ENCODE assay signal across 9 mouse cellular contexts in genomic region chr14:103778009-103778431, GRCm38 (mm10).
A peak's percentile ranks its signal among the peaks of the same experiment; 100 is the strongest.
DNase-seq lines count a peak whose midpoint lies in the region; ATAC-seq and TF ChIP-seq lines count a peak whose summit lies in the region.
"Had no signal": no experiment of that assay in that cellular context is flagged by ENCODE, and none has a peak within 500 bp of the region (broad histone marks: within the 10 kb centered on the region; RNA-seq: fewer than 3 reads in every experiment).

No protein-coding gene starts in this region.

- H3K4me2 ChIP-seq in liver, embryonic 12.5 days, result no peak overlapping the region
- peak overlapping the region; percentile 36 for H3K4me2 ChIP-seq in embryonic facial prominence, embryonic 11.5 days (ENCODE audit: low read depth, low read length)
- peak overlapping the region; percentile 63 for H3K4me2 ChIP-seq in heart, embryonic 16.5 days (ENCODE audit: low read depth, low read length)
- peak overlapping the region; percentile 56 for H3K4me2 ChIP-seq in midbrain, embryonic 13.5 days (replicated peaks)

- H3K27me3 ChIP-seq in liver, embryonic 12.5 days (replicated peaks), result no peaks in the 10 kb centered on the region
- H3K27me3 ChIP-seq in embryonic facial prominence, embryonic 11.5 days (ENCODE audit: control insufficient read depth, insufficient read depth, low read length), result no peaks in the 10 kb centered on the region
- no peaks in the 10 kb centered on the region for H3K27me3 ChIP-seq in heart, embryonic 16.5 days (ENCODE audit: control insufficient read depth, insufficient read depth, low read length)
- H3K27me3 ChIP-seq in midbrain, embryonic 13.5 days, result no peaks in the 10 kb centered on the region

- H3K4me3 ChIP-seq in liver, embryonic 12.5 days, result no peak overlapping the region
- peak overlapping the region; percentile 11; the same call in 1 of the 2 replicates for H3K4me3 ChIP-seq in embryonic facial prominence, embryonic 11.5 days (ENCODE audit: low read depth, low read length)
- peak overlapping the region; percentile 44 for H3K4me3 ChIP-seq in heart, embryonic 16.5 days (ENCODE audit: low read length)
- H3K4me3 ChIP-seq in layer of hippocampus, adult 2 months, result peak overlapping the region; percentile 34
- H3K4me3 ChIP-seq in midbrain, embryonic 13.5 days (replicated peaks), result peak overlapping the region; percentile 34

- WGBS in liver, embryonic 12.5 days (ENCODE audit: insufficient replicate concordance), result 59% methylated on average over 12 of the region's 12 CpGs
- WGBS in embryonic facial prominence, embryonic 11.5 days, result 2% methylated on average over 12 of the region's 12 CpGs
- WGBS in heart, embryonic 16.5 days, result 33% methylated on average over 12 of the region's 12 CpGs
- 1% methylated on average over 12 of the region's 12 CpGs for WGBS in midbrain, embryonic 13.5 days

- H3K9ac ChIP-seq in liver, embryonic 12.5 days, result no peak overlapping the region
- peak overlapping the region; percentile 50 for H3K9ac ChIP-seq in embryonic facial prominence, embryonic 11.5 days (replicated peaks; ENCODE audit: low read length)
- H3K9ac ChIP-seq in heart, embryonic 16.5 days (ENCODE audit: low read length), result peak overlapping the region; percentile 5; the same call in 1 of the 2 replicates
- peak overlapping the region; percentile 54; the same call in 1 of the 2 replicates for H3K9ac ChIP-seq in midbrain, embryonic 13.5 days (replicated peaks)

- ATAC-seq in liver, embryonic 12.5 days, result no peak
- ATAC-seq in embryonic facial prominence, embryonic 11.5 days (replicated peaks; ENCODE audit: insufficient number of reproducible peaks, low FRiP score, low TSS enrichment, low read depth), result peak; percentile 68; the same call in 1 of the 2 replicates
- no peak for ATAC-seq in heart, embryonic 16.5 days (replicated peaks; ENCODE audit: extremely low read depth, insufficient read depth, low FRiP score)
- peak; percentile 80 for ATAC-seq in midbrain, embryonic 13.5 days
- no peak for ATAC-seq in monocyte, adult 5-6 weeks (replicated peaks; ENCODE audit: insufficient number of reproducible peaks, low FRiP score, low TSS enrichment, poor library complexity, severe bottlenecking)

- H3K36me3 ChIP-seq in liver, embryonic 12.5 days, result no peaks in the 10 kb centered on the region
- H3K36me3 ChIP-seq in embryonic facial prominence, embryonic 11.5 days (replicated peaks; ENCODE audit: control insufficient read depth, insufficient read depth, low read depth, low read length), result no peaks in the 10 kb centered on the region
- no peaks in the 10 kb centered on the region for H3K36me3 ChIP-seq in heart, embryonic 16.5 days (ENCODE audit: control insufficient read depth, insufficient read depth)
- H3K36me3 ChIP-seq in midbrain, embryonic 13.5 days, result no peaks in the 10 kb centered on the region
- H3K36me3 ChIP-seq: G1E had no signal

- TF ChIP-seq CTCF in layer of hippocampus, adult 2 months (conservative IDR thresholded peaks at IDR 0.05), result no peak

- H3K27ac ChIP-seq in liver, embryonic 12.5 days, result 0 out of 2 replicates have a peak overlapping the region, but pooled peaks have one; percentile 8
- peak overlapping the region; percentile 25; the same call in 1 of the 2 replicates for H3K27ac ChIP-seq in embryonic facial prominence, embryonic 11.5 days (replicated peaks; ENCODE audit: low read depth, low read length)
- H3K27ac ChIP-seq in heart, embryonic 16.5 days (ENCODE audit: low read length), result no peak overlapping the region
- H3K27ac ChIP-seq in layer of hippocampus, adult 2 months, result peak overlapping the region; percentile 80
- peak overlapping the region; percentile 83 for H3K27ac ChIP-seq in midbrain, embryonic 13.5 days

- no peaks in the 10 kb centered on the region for H3K9me3 ChIP-seq in liver, embryonic 12.5 days (replicated peaks)
- H3K9me3 ChIP-seq in embryonic facial prominence, embryonic 11.5 days (replicated peaks; ENCODE audit: control insufficient read depth, low read length), result no peaks in the 10 kb centered on the region
- no peaks in the 10 kb centered on the region for H3K9me3 ChIP-seq in heart, embryonic 16.5 days (replicated peaks; ENCODE audit: control insufficient read depth, low read length)
- H3K9me3 ChIP-seq in midbrain, embryonic 13.5 days, result peaks cover 3% of the 10 kb centered on the region; the same call in 1 of the 2 replicates

- no peaks in the 10 kb centered on the region for H3K4me1 ChIP-seq in liver, embryonic 12.5 days
- no peaks in the 10 kb centered on the region for H3K4me1 ChIP-seq in embryonic facial prominence, embryonic 11.5 days (ENCODE audit: control insufficient read depth, insufficient read depth, low read length)
- H3K4me1 ChIP-seq in heart, embryonic 16.5 days (ENCODE audit: control insufficient read depth, insufficient read depth, low read length), result 0 out of 2 replicates have a peak, but pooled peaks cover 2% of the 10 kb centered on the region
- peaks cover 25% of the 10 kb centered on the region for H3K4me1 ChIP-seq in midbrain, embryonic 13.5 days (replicated peaks)

- DNase-seq in liver, result no peak
- DNase-seq in embryonic facial prominence, embryonic 11.5 days (ENCODE audit: low spot score), result peak; percentile 48
- peak; percentile 36 to 59 for DNase-seq in layer of hippocampus, adult 2 months (ENCODE audit: low spot score in 2 of 2)
- DNase-seq in telencephalon, adult 2 months (ENCODE audit: low read depth, low spot score), result peak; percentile 22

Comparison
In these comparisons a context has a peak if more than half of its experiments do, and no peak if none do; other contexts are left out.
1. ATAC-seq: peak in embryonic facial prominence, embryonic 11.5 days (single experiment) and midbrain, embryonic 13.5 days (single experiment); none in liver, embryonic 12.5 days (single experiment), heart, embryonic 16.5 days (single experiment) and monocyte, adult 5-6 weeks (single experiment).